Mouse (Mus musculus) liver, embryonic 15.5 days (tissue): ENCODE measurements around the gene 4930402H24Rik. TPM values are rescaled to one million over a fixed set of nuclear protein-coding genes. Genes with fewer than 3 reads are reported as not detected.

Experiments used
- ATAC-seq: fragments of 200-750 bp; cut with Nextera tagmentation; 2 replicates; pipeline ENCODE4 v1.8.0; 2017; ENCODE audit warnings: moderate number of reproducible peaks, mild to moderate bottlenecking, moderate library complexity; ENCODE audit not compliant: insufficient read depth
- H3K27ac ChIP-seq: fragments of 300-500 bp; sonication (generic); replicated peaks from 2 replicates; pipeline ENCODE4 v1.5.1; 2015; ENCODE audit warnings: mild to moderate bottlenecking, inconsistent platforms
- H3K27me3 ChIP-seq: fragments of 300-500 bp; sonication (generic); 2 replicates; pipeline ENCODE4 v1.6.1; 2015; ENCODE audit warnings: mild to moderate bottlenecking, inconsistent platforms
- H3K36me3 ChIP-seq: fragments of 300-500 bp; sonication (generic); replicated peaks from 2 replicates; pipeline ENCODE4 v1.6.1; 2015; ENCODE audit warnings: moderate library complexity, mild to moderate bottlenecking, inconsistent platforms
- H3K4me1 ChIP-seq: fragments of 300-500 bp; sonication (generic); replicated peaks from 2 replicates; pipeline ENCODE4 v1.6.1; 2015; ENCODE audit warnings: inconsistent platforms
- H3K4me2 ChIP-seq: fragments of 300-500 bp; sonication (generic); 2 replicates; pipeline ENCODE4 v1.6.1; 2015; ENCODE audit warnings: moderate library complexity, mild to moderate bottlenecking, inconsistent platforms
- H3K4me3 ChIP-seq: fragments of 300-500 bp; sonication (generic); replicated peaks from 2 replicates; pipeline ENCODE4 v1.5.1; 2015; ENCODE audit warnings: mild to moderate bottlenecking, inconsistent platforms
- H3K9ac ChIP-seq: fragments of 300-500 bp; sonication (generic); 2 replicates; pipeline ENCODE4 v1.6.1; 2015; ENCODE audit warnings: moderate library complexity, mild to moderate bottlenecking, inconsistent platforms
- H3K9me3 ChIP-seq: fragments of 300-500 bp; sonication (generic); replicated peaks from 2 replicates; pipeline ENCODE4 v1.6.1; 2016; ENCODE audit warnings: inconsistent platforms
- WGBS: fragments of 180-500 bp; shearing (Covaris S2); methylation state at CpG from one replicate; pipeline ENCODE4 v1.1.7; 2015; ENCODE audit warnings: mixed read lengths; ENCODE audit not compliant: insufficient replicate concordance; 5-methylcytosine and 5-hydroxymethylcytosine counted together
- polyA plus RNA-seq: library from polyadenylated mRNA; unstranded; fragments of >200 nt; fragmentation: Nextera tagmentation; extraction: Ambion mirVana; gene quantifications from 2 replicates; pipeline ENCODE4 v1.2.1, GENCODE M21; 2015

Gene 4930402H24Rik
- polyA plus RNA-seq = 9.8 and 11.4 TPM in 2 replicates

DNA sequence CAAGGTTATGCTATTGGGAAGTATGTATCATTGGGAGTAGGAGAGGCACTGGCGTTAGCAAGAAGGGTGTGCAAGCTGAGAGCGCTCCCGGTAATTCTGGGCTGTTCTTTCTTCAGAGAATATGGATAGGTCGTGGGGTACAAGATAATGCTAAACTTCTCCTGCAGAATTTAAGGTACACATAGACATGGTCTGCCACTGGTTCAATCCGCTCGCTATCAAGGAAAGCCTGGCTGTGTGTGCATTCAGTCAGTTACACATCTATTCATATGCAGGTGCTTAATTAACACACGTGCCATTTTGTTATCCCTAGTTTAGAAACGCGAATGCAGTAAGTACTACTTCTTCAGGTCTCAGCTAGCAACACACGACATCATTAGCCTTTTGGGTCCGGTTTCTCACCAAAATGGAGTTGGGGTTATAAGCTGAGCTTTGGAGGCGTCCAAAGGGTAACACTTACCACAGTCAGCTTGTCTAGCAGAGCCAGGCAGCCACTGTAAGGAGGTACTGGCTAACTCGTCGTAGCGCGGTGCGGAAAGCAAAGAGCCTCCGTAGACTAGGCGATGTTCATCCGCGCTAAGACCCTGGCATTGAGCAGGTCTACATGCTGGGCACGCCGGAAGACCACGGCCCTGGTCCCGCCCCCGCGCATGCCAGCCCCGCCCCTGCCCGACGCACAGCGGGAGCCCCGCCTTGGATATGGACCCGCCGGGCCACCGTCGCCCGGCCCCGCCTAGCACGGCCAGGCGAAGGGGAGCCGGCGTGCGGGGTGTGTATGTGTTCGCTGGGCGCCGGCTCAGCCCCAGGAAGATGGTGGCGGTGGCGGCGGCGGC is at the start of gene 4930402H24Rik, which contains the start of gene Atrn:
4930402H24Rik (minus strand) TSS at position 656 of the 833 bp plus-strand sequence.
Atrn (plus strand) TSS at position 745 of the 833 bp plus-strand sequence.
- peak within 1 kb of the TSS; percentile 82 for H3K27ac ChIP-seq
- WGBS = 3% methylated on average over 50 of the region's 50 CpGs
- H3K4me2 ChIP-seq = peak within 1 kb of the TSS; percentile 91
- no peaks in the 10 kb centered on the region for H3K9me3 ChIP-seq
- H3K36me3 ChIP-seq = no peaks in the 10 kb centered on the region
- H3K4me1 ChIP-seq = peaks cover 40% of the 10 kb centered on the region
- peak within 1 kb of the TSS; percentile 96 for H3K4me3 ChIP-seq
- H3K9ac ChIP-seq = peak within 1 kb of the TSS; percentile 94
- no peaks in the 10 kb centered on the region for H3K27me3 ChIP-seq
- ATAC-seq = peak; percentile 99

DNA sequence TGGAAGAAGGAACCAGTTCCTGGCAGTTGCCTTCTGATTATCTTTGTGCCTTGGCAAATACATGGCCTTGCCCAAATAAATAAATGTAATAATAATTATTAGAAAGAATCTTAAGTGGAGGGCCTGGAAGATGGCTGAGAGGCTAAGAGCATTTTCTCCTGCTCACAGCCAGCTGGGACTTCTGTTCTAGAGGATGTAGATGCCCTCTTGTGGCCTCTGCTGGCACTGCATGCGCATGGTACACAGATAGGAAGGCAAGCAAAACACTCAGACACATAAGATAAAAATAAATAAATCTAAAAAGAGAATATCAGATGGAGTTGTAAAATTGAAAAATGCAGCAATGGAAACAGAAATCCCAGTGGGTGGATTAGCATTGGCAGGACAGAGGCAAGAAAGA is 44.3 kb upstream of the 4930402H24Rik start:
- Histone ChIP-seq H3K27me3 (no peaks in the 10 kb centered on the region), H3K4me2 (no peak overlapping the region), H3K4me3 (no peak overlapping the region), H3K4me1 (0 out of 2 replicates have a peak, but pooled peaks cover 3% of the 10 kb centered on the region), H3K27ac (no peak overlapping the region), H3K36me3 (peaks cover 12% of the 10 kb centered on the region; the same call in 1 of the 2 replicates), H3K9ac (no peak overlapping the region), H3K9me3 (no peaks in the 10 kb centered on the region)
- no peak for ATAC-seq
- 0% methylated on average over 1 of the region's 1 CpGs for WGBS

DNA sequence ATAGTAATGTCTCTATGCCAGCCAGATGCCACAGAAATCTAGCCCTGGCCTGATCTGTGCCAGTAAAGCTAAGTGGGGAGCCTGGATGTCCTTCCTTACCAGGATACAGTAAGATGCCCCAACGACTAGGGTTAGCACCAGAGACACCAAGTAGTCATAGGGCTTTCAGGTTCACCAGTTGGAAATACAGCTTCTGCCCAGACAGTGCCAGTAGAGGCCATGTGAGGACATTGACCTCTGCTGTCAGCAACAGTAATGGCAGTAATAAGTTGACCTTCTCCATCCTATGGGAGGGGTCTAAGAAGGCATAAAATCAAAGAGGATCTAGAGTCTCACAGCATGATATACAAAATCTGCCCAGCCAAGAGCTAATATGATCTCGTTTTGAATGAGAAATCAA is 43.6 kb upstream of the 4930402H24Rik start:
- H3K9me3 ChIP-seq = no peaks in the 10 kb centered on the region
- no peak overlapping the region for H3K27ac ChIP-seq
- no peak overlapping the region for H3K9ac ChIP-seq
- H3K27me3 ChIP-seq = no peaks in the 10 kb centered on the region
- whole genome bisulfite sequencing = 60% methylated on average over 2 of the region's 2 CpGs
- H3K36me3 ChIP-seq = peaks cover 14% of the 10 kb centered on the region; the same call in 1 of the 2 replicates
- ATAC-seq = no peak
- H3K4me2 ChIP-seq = no peak overlapping the region
- 0 out of 2 replicates have a peak, but pooled peaks cover 3% of the 10 kb centered on the region for H3K4me1 ChIP-seq
- H3K4me3 ChIP-seq = no peak overlapping the region

DNA sequence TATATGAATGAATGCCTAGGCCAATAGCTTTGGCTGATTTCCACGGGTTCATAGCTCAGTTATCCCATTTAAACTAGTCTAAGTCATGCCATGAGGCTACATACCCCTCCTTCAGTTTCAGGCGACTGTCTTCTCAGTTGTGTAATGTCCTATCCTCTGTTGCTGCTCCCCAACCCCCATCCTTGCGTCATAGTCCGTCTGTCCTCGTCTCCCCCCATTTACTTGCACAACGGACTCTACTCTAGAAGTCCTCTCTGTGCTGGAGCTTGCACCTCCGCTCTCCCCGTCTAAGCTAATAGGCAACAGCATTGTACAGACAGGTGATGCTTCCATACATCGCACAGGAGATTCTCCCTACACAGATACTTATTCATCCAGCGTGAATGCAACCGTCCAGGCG is 26.7 kb upstream of the 4930402H24Rik start:
- Histone ChIP-seq H3K4me2 (no peak overlapping the region), H3K27ac (no peak overlapping the region), H3K9ac (no peak overlapping the region), H3K4me3 (no peak overlapping the region), H3K4me1 (peaks cover 7% of the 10 kb centered on the region; the same call in 1 of the 2 replicates), H3K36me3 (0 out of 2 replicates have a peak, but pooled peaks cover 3% of the 10 kb centered on the region), H3K27me3 (no peaks in the 10 kb centered on the region), H3K9me3 (no peaks in the 10 kb centered on the region)
- 0 out of 2 replicates have a peak, but pooled peaks have one; percentile 52 for ATAC-seq
- 67% methylated on average over 12 of the region's 12 CpGs for WGBS

GRCm38 (mm10) chr2:130929994-130930393 is 23.8 kb upstream of the 4930402H24Rik start:
- H3K4me3 ChIP-seq = no peak overlapping the region
- 20% methylated on average over 5 of the region's 5 CpGs for WGBS
- no peaks in the 10 kb centered on the region for H3K27me3 ChIP-seq
- H3K27ac ChIP-seq = peak overlapping the region; percentile 38; the same call in 1 of the 2 replicates
- H3K36me3 ChIP-seq = no peaks in the 10 kb centered on the region
- peak; percentile 51; the same call in 1 of the 2 replicates for ATAC-seq
- H3K4me1 ChIP-seq = peaks cover 11% of the 10 kb centered on the region
- peak overlapping the region; percentile 1; the same call in 1 of the 2 replicates for H3K4me2 ChIP-seq
- no peak overlapping the region for H3K9ac ChIP-seq
- no peaks in the 10 kb centered on the region for H3K9me3 ChIP-seq

DNA sequence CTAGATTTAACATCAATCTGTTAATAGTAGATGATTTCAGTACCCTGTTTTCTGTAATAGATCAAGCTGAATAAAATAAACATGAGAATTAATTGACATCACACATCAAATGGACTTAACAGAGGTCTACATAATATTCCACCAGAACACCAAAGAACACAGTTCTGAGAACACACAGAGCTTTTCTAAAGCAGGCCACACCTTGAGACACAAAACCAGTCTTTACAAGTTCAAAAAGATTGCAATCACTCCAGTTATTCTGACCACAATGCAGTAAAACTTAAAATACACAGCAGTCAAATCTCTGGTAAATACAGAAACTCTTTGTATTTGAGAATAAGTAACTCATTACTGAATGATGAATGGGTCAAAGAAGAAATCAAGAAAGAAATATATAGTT is 22.3 kb upstream of the 4930402H24Rik start:
- Histone ChIP-seq H3K9ac (no peak overlapping the region), H3K4me1 (peaks cover 11% of the 10 kb centered on the region), H3K27ac (no peak overlapping the region), H3K9me3 (no peaks in the 10 kb centered on the region), H3K4me2 (no peak overlapping the region), H3K36me3 (no peaks in the 10 kb centered on the region), H3K4me3 (no peak overlapping the region), H3K27me3 (no peaks in the 10 kb centered on the region)
- no peak for ATAC-seq

- no peak overlapping the region for H3K9ac ChIP-seq
- H3K9me3 ChIP-seq = no peaks in the 10 kb centered on the region
- no peak overlapping the region for H3K4me2 ChIP-seq
- no peaks in the 10 kb centered on the region for H3K27me3 ChIP-seq
- no peak for ATAC-seq
- no peaks in the 10 kb centered on the region for H3K36me3 ChIP-seq
- H3K27ac ChIP-seq = no peak overlapping the region
- peaks cover 11% of the 10 kb centered on the region for H3K4me1 ChIP-seq
- H3K4me3 ChIP-seq = no peak overlapping the region
- WGBS = 68% methylated on average over 4 of the region's 4 CpGs
Observed at GRCm38 (mm10) chr2:130928031-130928430, 21.8 kb upstream of the 4930402H24Rik start.

GRCm38 (mm10) chr2:130924950-130925349 is 18.7 kb upstream of the 4930402H24Rik start:
- Histone ChIP-seq H3K27ac (no peak overlapping the region), H3K4me2 (no peak overlapping the region), H3K9ac (no peak overlapping the region), H3K9me3 (no peaks in the 10 kb centered on the region), H3K4me3 (no peak overlapping the region), H3K27me3 (no peaks in the 10 kb centered on the region), H3K4me1 (peaks cover 7% of the 10 kb centered on the region), H3K36me3 (no peaks in the 10 kb centered on the region)
- no peak for ATAC-seq
- WGBS = 57% methylated on average over 2 of the region's 2 CpGs

GRCm38 (mm10) chr2:130919062-130919593 is 12.9 kb upstream of the 4930402H24Rik start:
- Histone ChIP-seq H3K4me3 (no peak overlapping the region), H3K27me3 (no peaks in the 10 kb centered on the region), H3K4me1 (no peaks in the 10 kb centered on the region), H3K9ac (no peak overlapping the region), H3K9me3 (no peaks in the 10 kb centered on the region), H3K27ac (no peak overlapping the region), H3K36me3 (no peaks in the 10 kb centered on the region), H3K4me2 (no peak overlapping the region)
- no peak for ATAC-seq
- WGBS = 71% methylated on average over 5 of the region's 5 CpGs

DNA sequence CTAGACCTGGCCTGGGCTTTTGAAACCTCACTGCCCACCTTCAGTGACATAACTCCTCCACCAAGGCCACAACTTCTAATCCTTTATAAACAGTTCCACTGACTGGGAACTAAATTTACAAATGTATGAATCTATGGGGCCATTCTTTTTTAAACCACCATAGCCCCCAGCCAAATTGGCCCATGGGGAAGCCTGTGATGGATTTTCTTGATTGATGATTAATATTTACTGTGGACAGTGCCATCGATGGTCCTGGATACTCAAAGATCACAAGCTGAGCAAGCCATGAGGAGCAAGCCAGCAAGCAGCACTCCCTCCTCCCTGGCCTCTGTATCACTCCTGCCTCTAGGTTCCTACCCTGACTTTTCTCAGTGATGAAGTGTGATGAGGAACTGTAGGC is 11.5 kb upstream of the 4930402H24Rik start:
- H3K4me2 ChIP-seq = no peak overlapping the region
- WGBS = 69% methylated on average over 1 of the region's 1 CpGs
- H3K27me3 ChIP-seq = no peaks in the 10 kb centered on the region
- no peak overlapping the region for H3K9ac ChIP-seq
- no peaks in the 10 kb centered on the region for H3K4me1 ChIP-seq
- H3K9me3 ChIP-seq = no peaks in the 10 kb centered on the region
- no peak for ATAC-seq
- H3K4me3 ChIP-seq = no peak overlapping the region
- H3K36me3 ChIP-seq = no peaks in the 10 kb centered on the region
- no peak overlapping the region for H3K27ac ChIP-seq

- ATAC-seq = no peak
- Histone ChIP-seq H3K4me2 (no peak overlapping the region), H3K9ac (no peak overlapping the region), H3K27me3 (no peaks in the 10 kb centered on the region), H3K27ac (no peak overlapping the region), H3K9me3 (no peaks in the 10 kb centered on the region), H3K4me1 (no peaks in the 10 kb centered on the region), H3K4me3 (no peak overlapping the region), H3K36me3 (no peaks in the 10 kb centered on the region)
- WGBS = 58% methylated on average over 3 of the region's 3 CpGs
Observed at GRCm38 (mm10) chr2:130916521-130917147, 10.4 kb upstream of the 4930402H24Rik start.
